8 mouse cellular contexts compared by ENCODE assay signal in the genomic region with DNA sequence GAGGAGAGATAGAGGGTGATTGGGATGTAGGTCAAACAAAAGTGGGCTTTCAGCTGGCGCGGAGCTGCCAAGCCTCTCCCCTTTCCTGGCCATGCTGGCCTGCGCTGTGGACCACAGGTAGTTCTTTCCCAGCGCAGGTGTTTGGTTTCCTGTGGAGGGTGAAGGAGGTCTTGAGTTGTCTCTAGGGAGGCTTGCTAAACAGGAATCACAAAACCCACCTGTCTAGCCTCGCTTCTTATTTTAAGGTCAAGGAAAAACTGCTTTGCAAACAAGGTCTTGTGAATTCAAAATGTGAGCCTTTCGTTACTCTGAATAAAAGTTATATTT.
DNase-seq lines count a peak whose midpoint lies in the region; ATAC-seq and TF ChIP-seq lines count a peak whose summit lies in the region.

No protein-coding gene starts in this region.

- no peaks in the 10 kb centered on the region for H3K36me3 ChIP-seq in heart, embryonic 14.5 days (ENCODE audit: control insufficient read depth, insufficient read depth, low read length)
- H3K36me3 ChIP-seq in ES-E14 (ENCODE audit: control insufficient read depth, insufficient read depth, low read length, poor library complexity, severe bottlenecking) = no peaks in the 10 kb centered on the region
- no peaks in the 10 kb centered on the region for H3K36me3 ChIP-seq in hindbrain, embryonic 10.5 days
- no peaks in the 10 kb centered on the region for H3K36me3 ChIP-seq in liver, embryonic 16.5 days (ENCODE audit: control insufficient read depth, insufficient read depth)

- intact Hi-C loops in heart, postnatal 25 days (cut with DNase I) = loop anchor here (5.0 kb wide), 1 partner anchor 146 kb away; a partner anchor contains a TSS

- H3K9me3 ChIP-seq in heart, embryonic 14.5 days (ENCODE audit: control insufficient read depth, low read length) = no peaks in the 10 kb centered on the region
- no peaks in the 10 kb centered on the region for H3K9me3 ChIP-seq in ES-E14 (ENCODE audit: control insufficient read depth, insufficient read depth, low read depth, low read length)
- no peaks in the 10 kb centered on the region for H3K9me3 ChIP-seq in hindbrain, embryonic 10.5 days
- H3K9me3 ChIP-seq in liver, embryonic 16.5 days (replicated peaks; ENCODE audit: control insufficient read depth, low read length) = no peaks in the 10 kb centered on the region

- H3K27me3 ChIP-seq in heart, embryonic 14.5 days (ENCODE audit: control insufficient read depth, insufficient read depth, low read length) = no peaks in the 10 kb centered on the region
- H3K27me3 ChIP-seq in hindbrain, embryonic 10.5 days (ENCODE audit: insufficient read depth, poor library complexity, severe bottlenecking) = peaks cover 7% of the 10 kb centered on the region; the same call in 1 of the 2 replicates
- no peaks in the 10 kb centered on the region for H3K27me3 ChIP-seq in liver, embryonic 16.5 days (ENCODE audit: control insufficient read depth, insufficient read depth, low read depth, low read length)

- H3K9ac ChIP-seq in heart, embryonic 14.5 days (ENCODE audit: low read length) = peak overlapping the region; percentile 81
- peak overlapping the region; percentile 46; the same call in 1 of the 2 replicates for H3K9ac ChIP-seq in ES-E14 (ENCODE audit: insufficient read depth, low read depth, low read length, poor library complexity, severe bottlenecking)
- no peak overlapping the region for H3K9ac ChIP-seq in liver, embryonic 16.5 days (ENCODE audit: low read depth, low read length)

- H3K4me1 ChIP-seq in heart, embryonic 14.5 days (ENCODE audit: control insufficient read depth in 2 of 2, insufficient read depth in 2 of 2, low read length in 2 of 2) = peaks cover 45 to 54% of the 10 kb centered on the region in 2 experiments
- H3K4me1 ChIP-seq in ES-E14 (ENCODE audit: control insufficient read depth in 2 of 2, insufficient read depth in 2 of 2, low read length in 2 of 2, poor library complexity in 1 of 2) = peaks cover 1 to 14% of the 10 kb centered on the region in 2 experiments; a peak in 2 of 4 replicates
- peaks cover 67% of the 10 kb centered on the region for H3K4me1 ChIP-seq in hindbrain, embryonic 10.5 days (replicated peaks)
- H3K4me1 ChIP-seq in liver, embryonic 16.5 days (ENCODE audit: control insufficient read depth, low read depth, low read length) = peaks cover 17% of the 10 kb centered on the region

- H3K27ac ChIP-seq in heart, embryonic 14.5 days (replicated peaks in 1 of 2; ENCODE audit: control insufficient read depth in 1 of 2, insufficient read depth in 1 of 2, low read depth in 2 of 2, low read length in 2 of 2) = peak overlapping the region; percentile 34 to 83
- H3K27ac ChIP-seq in ES-E14 (ENCODE audit: insufficient read depth, low read depth, low read length, poor library complexity, severe bottlenecking) = no peak overlapping the region
- peak overlapping the region; percentile 92 for H3K27ac ChIP-seq in hindbrain, embryonic 10.5 days
- no peak overlapping the region for H3K27ac ChIP-seq in liver, embryonic 16.5 days (ENCODE audit: low read length)

- ATAC-seq in heart, embryonic 14.5 days (ENCODE audit: insufficient number of reproducible peaks, insufficient read depth, low FRiP score, low read depth) = no peak
- no peak for ATAC-seq in liver, embryonic 16.5 days (ENCODE audit: low read depth)

- DNase-seq in heart, postnatal 25 days (ENCODE audit: low spot score) = no peak
- no peak for DNase-seq in ES-E14 (ENCODE audit: low read depth, low spot score)
- no peak for DNase-seq in hindbrain, embryonic 10.5 days (ENCODE audit: low spot score)
- no peak for DNase-seq in ovary, postnatal 10 days (ENCODE audit: low spot score)
- no peak for DNase-seq in thymus, postnatal 10 days (ENCODE audit: low spot score in 2 of 2)
- DNase-seq in gastrocnemius, postnatal 10 days = no peak

- no peak overlapping the region for H3K4me3 ChIP-seq in heart, embryonic 14.5 days (ENCODE audit: control insufficient read depth in 1 of 2, insufficient read depth in 1 of 2, low read depth in 1 of 2, low read length in 2 of 2)
- H3K4me3 ChIP-seq in ES-E14 (ENCODE audit: insufficient read depth in 1 of 2, low read depth in 1 of 2, low read length in 2 of 2, poor library complexity in 1 of 2, severe bottlenecking in 1 of 2) = peak overlapping the region; percentile 25 to 57; a peak in 2 of 4 replicates
- H3K4me3 ChIP-seq in hindbrain, embryonic 10.5 days = peak overlapping the region; percentile 54
- H3K4me3 ChIP-seq in liver, embryonic 16.5 days (ENCODE audit: low read depth, low read length) = no peak overlapping the region

- peak overlapping the region; percentile 83 for H3K4me2 ChIP-seq in heart, embryonic 14.5 days (ENCODE audit: low read length)
- H3K4me2 ChIP-seq in liver, embryonic 16.5 days (ENCODE audit: low read depth, low read length) = peak overlapping the region; percentile 86

- in situ Hi-C loops in ES-E14 (cut with MboI; ENCODE audit: low sequenced_read_pairs in 2 of 2, unreplicated experiment in 2 of 2) = no loop called here

- WGBS in heart, embryonic 14.5 days = 42% methylated on average over 6 of the region's 6 CpGs
- WGBS in hindbrain, embryonic 10.5 days = 39% methylated on average over 6 of the region's 6 CpGs
- WGBS in liver, embryonic 16.5 days (ENCODE audit: insufficient replicate concordance) = 54% methylated on average over 6 of the region's 6 CpGs

TF ChIP-seq in ES-E14, 5 proteins besides CTCF, POLR2A, EP300 and RAD21:
- no peak for TF ChIP-seq HCFC1 (IDR thresholded peaks at IDR 0.05; ENCODE audit: borderline replicate concordance, insufficient read depth, low read length)
- no peak for TF ChIP-seq ZNF384 (IDR thresholded peaks at IDR 0.05; ENCODE audit: low read depth, low read length)
- no peak for TF ChIP-seq ZC3H11A (IDR thresholded peaks at IDR 0.05; ENCODE audit: borderline replicate concordance, low read depth, low read length)
- TF ChIP-seq MAFK (IDR thresholded peaks at IDR 0.05; ENCODE audit: insufficient read depth, low read depth, low read length) = no peak
- TF ChIP-seq CHD2 (IDR thresholded peaks at IDR 0.05; ENCODE audit: low read depth, low read length) = no peak

Comparison
In these comparisons a context has a peak if more than half of its experiments do, and no peak if none do; other contexts are left out.
1. H3K27ac ChIP-seq: peak in heart, embryonic 14.5 days (2 of 2) and hindbrain, embryonic 10.5 days (single experiment); none in ES-E14 (single experiment) and liver, embryonic 16.5 days (single experiment).
2. H3K4me3 ChIP-seq: peak in ES-E14 (2 of 2) and hindbrain, embryonic 10.5 days (single experiment); none in heart, embryonic 14.5 days (0 of 2) and liver, embryonic 16.5 days (single experiment).